Mouse (Mus musculus) cerebellum, postnatal 36 days (tissue): Measurements from ENCODE around the gene Pfdn5.

Experiments
- DNase-seq, 2 experiments: peaks; one replicate each; pipeline ENCODE4 v3.0.0; 2021 to 2022; ENCODE audit warnings: mixed read lengths in 2 of 2

Gene Pfdn5

DNA sequence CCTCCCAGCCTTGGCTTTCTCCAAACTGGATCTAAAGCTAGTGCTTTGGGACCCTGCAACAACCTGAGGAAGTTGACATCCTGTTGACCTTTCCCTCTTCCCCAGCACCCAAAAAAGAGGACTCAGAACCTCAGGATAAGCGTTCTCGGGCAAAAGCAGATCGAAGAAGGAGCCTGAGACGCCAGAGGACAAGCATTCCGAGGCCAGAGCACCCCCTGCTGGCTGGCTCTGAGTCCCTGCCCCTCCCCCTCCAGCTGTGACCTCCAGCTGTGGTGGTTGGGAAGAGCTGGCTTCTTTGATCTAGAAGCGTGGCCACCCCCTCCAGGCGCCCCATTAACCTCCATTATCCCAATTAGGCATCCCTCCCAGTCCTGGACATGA, 51.2 kb downstream of the Pfdn5 start:
- DNase-seq, result peak; percentile 39 to 40

DNA sequence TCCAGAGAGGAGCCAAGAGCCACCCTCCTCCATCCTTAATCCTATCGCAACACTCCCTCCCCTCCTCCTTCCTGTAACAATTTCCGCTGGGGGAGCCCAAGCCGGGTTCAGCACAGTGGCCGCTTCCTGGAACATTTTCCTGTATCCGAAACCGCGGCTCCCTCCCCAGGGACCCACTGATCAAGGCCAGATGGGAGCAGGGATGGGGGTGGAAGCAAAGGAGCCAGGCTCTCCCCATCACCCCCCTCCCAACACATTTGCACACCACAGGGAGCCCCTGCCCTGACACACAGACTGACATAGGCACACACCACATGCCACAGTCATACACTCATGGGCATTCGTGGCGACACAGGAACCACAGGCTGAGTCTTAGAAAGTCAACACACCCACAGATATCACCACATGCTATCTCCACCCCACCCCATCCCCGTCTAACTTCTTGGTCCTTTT, 51.9 kb downstream of the Pfdn5 start:
- DNase-seq, result no peak
